Comparison of ENCODE assay signal across 8 mouse cellular contexts in genomic region chr3:87929341-87930077, GRCm38 (mm10). TPM values are rescaled to one million over a fixed set of nuclear protein-coding genes. Genes with fewer than 3 reads are reported as not detected.
DNase-seq lines count a peak whose midpoint lies in the region; ATAC-seq and TF ChIP-seq lines count a peak whose summit lies in the region.

No protein-coding gene starts in this region.

- no peak for TF ChIP-seq CTCF in bone marrow macrophage, adult 2 months (IDR thresholded peaks at IDR 0.05; ENCODE audit: low read depth, low read length)
- TF ChIP-seq CTCF in hindbrain, postnatal 0 days (IDR thresholded peaks at IDR 0.05; ENCODE audit: low read depth) = no peak
- no peak for TF ChIP-seq CTCF in midbrain, postnatal 0 days (IDR thresholded peaks at IDR 0.05)

- DNase-seq in kidney, adult 18-20 months = no peak
- no peak for DNase-seq in hindbrain, postnatal 0 days (ENCODE audit: low spot score)
- DNase-seq in midbrain, postnatal 0 days (ENCODE audit: low spot score) = no peak
- no peak for DNase-seq in cerebellum, adult 11 months
- no peak for DNase-seq in urinary bladder, postnatal 25 days (ENCODE audit: low spot score)
- no peak for DNase-seq in cerebellum, postnatal 10 days

- H3K4me2 ChIP-seq in kidney, embryonic 15.5 days = peak overlapping the region; percentile 75
- H3K4me2 ChIP-seq in hindbrain, postnatal 0 days (ENCODE audit: low read depth, low read length) = peak overlapping the region; percentile 88
- H3K4me2 ChIP-seq in midbrain, postnatal 0 days (ENCODE audit: low read depth, low read length, poor library complexity, severe bottlenecking) = peak overlapping the region; percentile 69

- peaks cover 64% of the 10 kb centered on the region for H3K36me3 ChIP-seq in kidney, embryonic 15.5 days
- H3K36me3 ChIP-seq in hindbrain, postnatal 0 days (ENCODE audit: insufficient read depth, low read length) = peaks cover 33% of the 10 kb centered on the region
- H3K36me3 ChIP-seq in midbrain, postnatal 0 days (ENCODE audit: insufficient read depth, low read length) = peaks cover 26% of the 10 kb centered on the region

- H3K9me3 ChIP-seq in kidney, embryonic 15.5 days (replicated peaks) = no peaks in the 10 kb centered on the region
- no peaks in the 10 kb centered on the region for H3K9me3 ChIP-seq in hindbrain, postnatal 0 days (ENCODE audit: low read length)
- H3K9me3 ChIP-seq in midbrain, postnatal 0 days (ENCODE audit: low read length) = no peaks in the 10 kb centered on the region

- no peak for TF ChIP-seq POLR2A in bone marrow macrophage, adult 2 months (IDR thresholded peaks at IDR 0.05; ENCODE audit: borderline replicate concordance, low read depth, low read length)

- H3K27me3 ChIP-seq in kidney, embryonic 15.5 days = no peaks in the 10 kb centered on the region
- no peaks in the 10 kb centered on the region for H3K27me3 ChIP-seq in hindbrain, postnatal 0 days (ENCODE audit: insufficient read depth, low read length)
- H3K27me3 ChIP-seq in midbrain, postnatal 0 days (ENCODE audit: insufficient read depth, low read length) = no peaks in the 10 kb centered on the region

- peak overlapping the region; percentile 71 for H3K4me3 ChIP-seq in kidney, embryonic 15.5 days (replicated peaks)
- peak overlapping the region; percentile 93 for H3K4me3 ChIP-seq in bone marrow macrophage, adult 2 months (ENCODE audit: insufficient read depth, low read length)
- H3K4me3 ChIP-seq in hindbrain, postnatal 0 days (ENCODE audit: low read length) = peak overlapping the region; percentile 85
- peak overlapping the region; percentile 88 for H3K4me3 ChIP-seq in midbrain, postnatal 0 days (ENCODE audit: low read depth, low read length)

- peak overlapping the region; percentile 80 for H3K9ac ChIP-seq in kidney, embryonic 15.5 days
- H3K9ac ChIP-seq in hindbrain, postnatal 0 days (replicated peaks; ENCODE audit: low read length) = peak overlapping the region; percentile 80
- H3K9ac ChIP-seq in midbrain, postnatal 0 days (replicated peaks; ENCODE audit: low read length, poor library complexity, severe bottlenecking) = peak overlapping the region; percentile 87

- peak overlapping the region; percentile 95 for H3K27ac ChIP-seq in kidney, embryonic 15.5 days
- H3K27ac ChIP-seq in bone marrow macrophage, adult 2 months (ENCODE audit: insufficient read depth, low read depth, low read length) = peak overlapping the region; percentile 59
- H3K27ac ChIP-seq in hindbrain, postnatal 0 days = peak overlapping the region; percentile 91
- H3K27ac ChIP-seq in midbrain, postnatal 0 days (ENCODE audit: low read depth, low read length) = peak overlapping the region; percentile 77

- H3K4me1 ChIP-seq in kidney, embryonic 15.5 days = peaks cover 41% of the 10 kb centered on the region
- peaks cover 17% of the 10 kb centered on the region for H3K4me1 ChIP-seq in bone marrow macrophage, adult 2 months (ENCODE audit: control insufficient read depth, insufficient read depth, low read length)
- peaks cover 12% of the 10 kb centered on the region for H3K4me1 ChIP-seq in hindbrain, postnatal 0 days (ENCODE audit: insufficient read depth, low read length)
- H3K4me1 ChIP-seq in midbrain, postnatal 0 days (ENCODE audit: insufficient read depth, low read length) = peaks cover 9% of the 10 kb centered on the region

- 4% methylated on average over 26 of the region's 26 CpGs for WGBS in kidney, embryonic 15.5 days
- 8% methylated on average over 26 of the region's 26 CpGs for WGBS in hindbrain, postnatal 0 days
- WGBS in midbrain, postnatal 0 days = 8% methylated on average over 26 of the region's 26 CpGs

- peak; percentile 56 for ATAC-seq in kidney, embryonic 15.5 days (replicated peaks; ENCODE audit: low FRiP score)
- no peak; the same call in 1 of the 2 replicates for ATAC-seq in hindbrain, postnatal 0 days
- peak; percentile 41 for ATAC-seq in midbrain, postnatal 0 days (ENCODE audit: low FRiP score)

RNA-seq across cellular contexts. Expression of gene Isg20l2, which starts 0.6 kb away (rescaled TPM):
- polyA plus RNA-seq in kidney, embryonic 15.5 days (2015; fragmentation: Nextera tagmentation; extraction: Ambion mirVana) = 62.5 and 64.3 TPM in 2 replicates
- polyA plus RNA-seq in bone marrow macrophage, adult 2 months (2012; ENCODE audit: insufficient read depth, insufficient read length, missing spikeins) = 22.0 and 22.3 TPM in 2 replicates
- 23.8 and 26.2 TPM in 2 replicates for total RNA-seq in hindbrain, postnatal 0 days (2014; rRNA removed)
- polyA plus RNA-seq in hindbrain, postnatal 0 days (2015; fragmentation: Nextera tagmentation; extraction: Ambion mirVana) = 19.1 and 20.1 TPM in 2 replicates
- total RNA-seq in midbrain, postnatal 0 days (2014; rRNA removed) = 20.5 and 21.0 TPM in 2 replicates
- 13.6 and 14.7 TPM in 2 replicates for polyA plus RNA-seq in midbrain, postnatal 0 days (2015; fragmentation: Nextera tagmentation; extraction: Ambion mirVana)

RNA-seq across cellular contexts. Expression of gene Rrnad1, which starts 1.0 kb away (rescaled TPM):
- polyA plus RNA-seq in kidney, embryonic 15.5 days (2015; fragmentation: Nextera tagmentation; extraction: Ambion mirVana) = 17.7 and 23.0 TPM in 2 replicates
- polyA plus RNA-seq in bone marrow macrophage, adult 2 months (2012; ENCODE audit: insufficient read depth, insufficient read length, missing spikeins) = 17.8 and 23.3 TPM in 2 replicates
- 19.4 and 36.4 TPM in 2 replicates for total RNA-seq in hindbrain, postnatal 0 days (2014; rRNA removed)
- 18.1 and 19.3 TPM in 2 replicates for polyA plus RNA-seq in hindbrain, postnatal 0 days (2015; fragmentation: Nextera tagmentation; extraction: Ambion mirVana)
- total RNA-seq in midbrain, postnatal 0 days (2014; rRNA removed) = 27.8 and 28.2 TPM in 2 replicates
- polyA plus RNA-seq in midbrain, postnatal 0 days (2015; fragmentation: Nextera tagmentation; extraction: Ambion mirVana) = 17.6 and 19.1 TPM in 2 replicates

RNA-seq across cellular contexts. Expression of gene Mrpl24, which starts 10.2 kb away (rescaled TPM):
- 85.4 TPM in 2 replicates for polyA plus RNA-seq in kidney, embryonic 15.5 days (2015; fragmentation: Nextera tagmentation; extraction: Ambion mirVana)
- 139 and 147 TPM in 2 replicates for polyA plus RNA-seq in bone marrow macrophage, adult 2 months (2012; ENCODE audit: insufficient read depth, insufficient read length, missing spikeins)
- 32.1 and 43.2 TPM in 2 replicates for total RNA-seq in hindbrain, postnatal 0 days (2014; rRNA removed)
- polyA plus RNA-seq in hindbrain, postnatal 0 days (2015; fragmentation: Nextera tagmentation; extraction: Ambion mirVana) = 44.6 and 50.3 TPM in 2 replicates
- total RNA-seq in midbrain, postnatal 0 days (2014; rRNA removed) = 41.3 and 41.7 TPM in 2 replicates
- polyA plus RNA-seq in midbrain, postnatal 0 days (2015; fragmentation: Nextera tagmentation; extraction: Ambion mirVana) = 37.2 and 39.7 TPM in 2 replicates

RNA-seq across cellular contexts. Expression of gene Crabp2, which starts 19.0 kb away (rescaled TPM):
- polyA plus RNA-seq in kidney, embryonic 15.5 days (2015; fragmentation: Nextera tagmentation; extraction: Ambion mirVana) = 81.1 and 82.3 TPM in 2 replicates
- not detected in 2 replicates for polyA plus RNA-seq in bone marrow macrophage, adult 2 months (2012; ENCODE audit: insufficient read depth, insufficient read length, missing spikeins)
- total RNA-seq in hindbrain, postnatal 0 days (2014; rRNA removed) = 9.8 and 28.6 TPM in 2 replicates
- 44.5 and 46.3 TPM in 2 replicates for polyA plus RNA-seq in hindbrain, postnatal 0 days (2015; fragmentation: Nextera tagmentation; extraction: Ambion mirVana)
- 19.2 and 27.1 TPM in 2 replicates for total RNA-seq in midbrain, postnatal 0 days (2014; rRNA removed)
- polyA plus RNA-seq in midbrain, postnatal 0 days (2015; fragmentation: Nextera tagmentation; extraction: Ambion mirVana) = 49.0 and 50.8 TPM in 2 replicates

RNA-seq across cellular contexts. Expression of gene Hdgf, which starts 23.4 kb away (rescaled TPM):
- 221 and 234 TPM in 2 replicates for polyA plus RNA-seq in kidney, embryonic 15.5 days (2015; fragmentation: Nextera tagmentation; extraction: Ambion mirVana)
- polyA plus RNA-seq in bone marrow macrophage, adult 2 months (2012; ENCODE audit: insufficient read depth, insufficient read length, missing spikeins) = 170 and 180 TPM in 2 replicates
- 82.1 and 82.7 TPM in 2 replicates for total RNA-seq in hindbrain, postnatal 0 days (2014; rRNA removed)
- polyA plus RNA-seq in hindbrain, postnatal 0 days (2015; fragmentation: Nextera tagmentation; extraction: Ambion mirVana) = 145 and 148 TPM in 2 replicates
- 86.5 and 89.7 TPM in 2 replicates for total RNA-seq in midbrain, postnatal 0 days (2014; rRNA removed)
- 135 and 139 TPM in 2 replicates for polyA plus RNA-seq in midbrain, postnatal 0 days (2015; fragmentation: Nextera tagmentation; extraction: Ambion mirVana)
